Mouse (Mus musculus) left cerebral cortex, adult 8-10 months (tissue): Measurements from ENCODE around the gene Tspan9. TPM values are rescaled to one million over a fixed set of nuclear protein-coding genes. Genes with fewer than 3 reads are reported as not detected.

Source experiments
- DNase-seq, 2 experiments: peaks; one replicate each; pipeline ENCODE4 v3.0.0; 2022; ENCODE audit warnings: low spot score in 2 of 2
- total RNA-seq, 4 experiments: library from RNA; stranded (reverse); gene quantifications; 2 replicates each; pipeline ENCODE4 v1.2.4; 2022

The Tspan9 gene
- total RNA-seq, 4 experiments from 2014 or later = 45.6 to 54.7 (median 49.0) TPM

- no peak for DNase-seq
Measured at GRCm38 (mm10) chr6:128038568-128038967, 104.8 kb downstream of the Tspan9 start.

GRCm38 (mm10) chr6:128036597-128036996 is 106.8 kb downstream of the Tspan9 start:
- no peak for DNase-seq

DNA sequence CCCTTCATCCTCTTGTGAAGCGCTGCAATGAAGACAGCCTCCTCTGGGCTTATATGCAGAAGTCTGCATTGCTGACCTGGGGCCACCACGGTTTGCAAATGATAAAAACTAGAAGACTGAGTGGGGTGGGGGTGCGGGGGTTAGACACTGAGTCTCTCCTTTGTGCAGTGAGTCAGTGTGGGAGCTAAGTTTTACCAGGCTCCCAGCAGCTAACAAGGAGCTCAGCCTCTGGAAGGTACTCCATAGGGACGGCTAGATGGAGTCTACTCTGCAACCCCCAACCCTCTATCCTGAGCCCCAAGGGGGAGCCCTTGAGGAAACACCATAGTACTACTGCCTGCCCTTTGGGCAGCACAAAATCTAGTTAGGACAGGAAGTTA is 107.5 kb downstream of the Tspan9 start:
- DNase-seq = no peak

DNA sequence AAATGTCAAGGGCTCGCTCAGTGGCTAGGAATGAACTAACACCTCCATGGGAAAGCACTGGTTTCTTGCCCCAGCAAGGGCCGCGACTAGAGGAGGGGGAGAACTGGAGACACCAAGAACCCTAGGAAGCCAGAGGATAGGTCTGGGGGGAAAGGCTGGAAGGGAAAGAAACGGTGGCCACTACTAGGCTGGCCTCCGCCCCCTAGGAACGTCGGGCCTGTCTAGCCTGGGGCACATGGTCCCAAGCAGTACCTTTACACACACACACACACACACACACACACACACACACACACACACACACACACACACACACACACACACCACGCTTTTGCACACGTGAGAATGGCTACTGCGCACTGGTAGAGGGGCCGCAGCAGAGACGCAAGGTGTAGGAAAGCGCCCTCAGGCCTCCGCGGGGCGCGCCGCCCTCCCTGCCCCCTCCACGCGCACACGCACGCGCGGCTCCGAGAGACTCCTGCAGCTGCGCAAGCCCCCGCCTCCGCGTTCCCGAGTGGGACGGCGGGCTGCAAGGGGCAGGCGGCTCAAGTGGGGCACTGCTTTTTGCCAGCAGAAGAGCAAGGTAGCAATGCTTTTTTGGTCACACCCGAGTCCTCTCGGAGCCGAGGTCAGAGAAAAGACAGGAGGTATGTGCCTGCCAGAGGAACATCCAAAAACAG is 108.0 kb downstream of the Tspan9 start:
- DNase-seq = peak; percentile 59 to 65

DNA sequence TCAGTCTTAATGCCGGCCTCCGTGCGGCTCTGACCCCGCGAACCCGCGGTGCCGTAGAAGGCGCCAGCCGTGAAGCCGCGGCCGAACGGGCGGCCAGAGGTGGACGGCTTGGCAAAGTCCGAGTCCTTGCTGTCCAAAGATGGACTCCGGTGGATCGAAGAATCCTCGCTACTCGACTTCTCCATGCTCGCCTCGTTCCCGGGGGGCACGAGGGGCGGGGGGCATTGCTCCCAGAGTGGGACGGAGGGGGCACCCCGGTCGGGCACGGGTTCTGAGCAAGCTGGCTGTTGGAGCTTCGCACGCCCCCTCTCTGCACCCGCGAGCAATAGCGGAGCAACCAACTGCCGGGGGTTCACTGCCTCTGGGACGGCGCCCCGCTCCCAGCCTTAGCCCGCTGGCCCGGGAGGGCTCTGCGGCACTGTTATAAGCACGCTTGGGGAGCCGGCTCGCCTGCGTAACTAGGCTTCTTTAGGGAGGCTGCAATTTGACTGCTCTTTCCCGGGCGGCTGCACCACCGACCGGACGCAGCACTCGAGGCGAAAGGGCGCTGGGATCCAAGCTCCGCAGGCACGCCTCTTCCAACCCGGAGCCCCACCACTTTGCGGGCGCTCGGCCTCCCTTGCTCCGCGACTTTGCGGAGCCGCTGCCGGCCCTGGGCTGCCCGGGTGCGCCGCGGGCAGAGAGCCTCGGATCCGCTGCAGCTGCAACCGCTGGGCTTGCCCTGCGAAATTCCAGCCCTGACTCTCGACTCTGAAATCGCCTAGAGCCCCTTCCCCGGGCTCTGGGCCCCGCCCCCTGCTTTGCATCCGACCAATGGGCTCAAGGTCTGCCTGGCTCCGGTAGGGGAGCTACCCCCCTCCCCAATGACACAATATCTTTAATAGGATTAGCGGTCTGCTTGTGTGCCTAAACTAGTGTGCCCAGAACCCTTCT is 108.8 kb downstream of the Tspan9 start:
- DNase-seq = peak; percentile 37 to 46

DNA sequence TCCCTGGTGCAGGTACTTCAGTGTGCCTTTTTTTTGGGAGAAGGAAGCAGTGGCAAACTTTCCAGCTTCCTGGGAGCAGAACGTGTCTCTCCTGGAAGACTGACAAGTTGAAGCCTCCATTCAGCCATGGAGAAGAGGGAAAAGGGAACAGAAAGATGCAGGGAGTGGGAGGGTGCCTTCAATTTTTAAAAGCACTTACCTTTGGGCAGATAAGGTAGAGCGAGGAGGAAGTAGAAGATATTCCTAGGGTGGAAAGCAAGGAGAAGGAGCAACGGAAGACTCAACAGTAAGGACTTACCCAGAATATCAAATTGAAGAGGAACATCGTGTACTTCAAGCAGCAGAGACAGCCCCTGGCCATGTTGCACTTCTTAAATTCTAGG is 109.5 kb downstream of the Tspan9 start:
- no peak for DNase-seq

- DNase-seq = no peak
Measured at GRCm38 (mm10) chr6:128033172-128033867, 110.1 kb downstream of the Tspan9 start.

DNA sequence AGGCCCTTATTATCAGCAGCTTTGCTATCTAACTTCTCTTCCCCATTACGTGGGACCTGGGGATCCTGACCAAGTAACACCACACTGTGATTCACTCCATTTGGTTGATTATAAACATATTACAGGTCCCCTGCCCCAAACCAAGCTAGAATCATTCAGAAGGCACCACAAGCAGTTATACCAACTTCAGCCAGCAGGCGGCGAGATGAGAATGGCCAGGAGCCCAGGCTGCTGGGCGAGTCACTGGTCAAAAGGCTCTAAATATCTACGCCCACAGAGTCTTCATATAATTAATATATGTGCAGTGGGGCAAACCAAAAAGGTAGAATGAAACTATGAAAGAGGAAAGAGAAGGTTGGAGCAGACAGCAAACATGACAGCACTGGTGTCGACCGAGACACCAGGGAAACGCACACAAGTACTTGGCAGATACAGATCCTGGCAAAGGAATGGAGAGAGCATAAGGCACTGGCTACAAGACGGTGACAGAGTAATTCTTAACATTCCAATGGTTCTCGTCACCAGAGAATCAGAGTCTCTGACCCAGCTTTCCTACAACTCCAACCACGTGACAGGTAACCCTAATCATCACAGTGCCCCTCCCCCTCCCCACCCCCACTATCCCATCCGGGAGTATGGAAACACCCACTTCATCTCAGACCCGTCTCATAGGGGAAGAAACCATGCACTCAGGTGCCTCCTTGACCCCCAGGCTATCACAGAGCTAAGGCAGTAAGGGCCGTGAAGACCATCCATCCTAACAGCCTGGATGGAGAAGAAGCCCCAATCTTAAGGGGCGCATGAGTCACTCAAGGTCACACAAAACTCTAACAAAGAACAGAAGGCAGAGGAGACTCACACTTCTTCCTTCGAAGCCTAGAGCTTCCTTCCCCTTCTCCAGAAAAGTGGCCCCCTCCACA is 110.9 kb downstream of the Tspan9 start:
- peak in 1 of 2 experiments; percentile 87 for DNase-seq

- no peak for DNase-seq
Measured at GRCm38 (mm10) chr6:128031584-128031983, 111.8 kb downstream of the Tspan9 start.

- DNase-seq = no peak
Measured at GRCm38 (mm10) chr6:128031096-128031495, 112.3 kb downstream of the Tspan9 start.

GRCm38 (mm10) chr6:128030475-128030874 is 112.9 kb downstream of the Tspan9 start:
- no peak for DNase-seq

GRCm38 (mm10) chr6:128029517-128030348 is 113.7 kb downstream of the Tspan9 start:
- DNase-seq = no peak

DNA sequence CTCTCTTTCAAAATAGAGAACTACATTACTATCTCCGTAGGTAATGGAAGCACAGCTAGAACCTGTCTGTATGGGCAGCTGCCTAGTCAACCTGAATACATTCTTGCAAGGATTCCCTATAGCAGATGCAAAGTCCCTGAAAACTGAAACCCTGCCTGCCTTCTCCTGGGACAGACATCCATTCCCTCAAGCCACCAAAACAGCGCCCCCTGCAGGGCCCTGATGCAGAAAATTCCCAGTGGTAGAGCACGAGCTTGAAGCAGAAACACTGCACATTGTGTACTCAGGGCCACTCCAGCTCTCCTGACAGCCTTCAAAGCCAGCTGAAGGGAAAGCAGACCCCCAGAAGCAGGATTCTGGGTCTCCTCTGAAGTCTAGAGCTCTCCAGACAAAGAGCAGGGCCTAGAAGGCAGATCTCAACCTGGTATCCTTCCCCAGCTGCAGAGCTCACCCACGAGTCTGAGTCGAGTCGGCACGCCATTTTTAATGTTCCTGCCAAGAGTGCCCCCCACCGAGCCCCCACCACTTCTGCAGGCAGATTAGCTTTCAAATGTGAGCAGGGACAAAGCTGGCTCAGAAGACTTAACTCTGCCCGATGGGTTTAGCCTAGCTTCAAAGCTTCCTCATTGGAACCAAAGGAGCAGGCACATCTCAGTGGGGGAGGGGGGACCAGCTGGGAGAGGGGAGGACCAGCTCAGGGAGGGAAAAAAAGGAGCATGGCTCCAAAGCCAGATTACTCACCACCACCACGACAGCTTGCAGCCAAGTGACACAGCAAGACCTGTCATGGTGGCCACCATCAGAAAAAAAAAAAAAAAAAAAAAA is 115.1 kb downstream of the Tspan9 start:
- DNase-seq = no peak

DNA sequence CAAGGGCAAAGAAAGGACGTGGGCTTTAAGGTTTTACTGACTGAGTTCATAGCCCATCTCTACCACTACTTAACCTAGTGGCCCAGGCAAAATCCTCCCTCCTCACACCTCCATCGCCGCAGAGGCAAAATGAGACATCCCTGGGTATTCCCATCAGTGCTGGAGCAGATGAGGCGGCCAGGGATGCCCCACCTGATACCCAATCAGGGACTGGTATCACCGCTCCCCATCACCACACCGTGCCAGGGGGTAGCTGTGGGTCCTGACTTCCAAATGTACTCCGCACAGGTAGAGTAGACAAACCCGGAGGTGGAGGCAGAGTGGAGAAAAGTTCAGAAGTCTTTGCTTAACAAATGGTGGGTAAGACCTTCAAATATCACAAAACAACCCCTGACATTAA is 117.4 kb downstream of the Tspan9 start:
- no peak for DNase-seq

DNA sequence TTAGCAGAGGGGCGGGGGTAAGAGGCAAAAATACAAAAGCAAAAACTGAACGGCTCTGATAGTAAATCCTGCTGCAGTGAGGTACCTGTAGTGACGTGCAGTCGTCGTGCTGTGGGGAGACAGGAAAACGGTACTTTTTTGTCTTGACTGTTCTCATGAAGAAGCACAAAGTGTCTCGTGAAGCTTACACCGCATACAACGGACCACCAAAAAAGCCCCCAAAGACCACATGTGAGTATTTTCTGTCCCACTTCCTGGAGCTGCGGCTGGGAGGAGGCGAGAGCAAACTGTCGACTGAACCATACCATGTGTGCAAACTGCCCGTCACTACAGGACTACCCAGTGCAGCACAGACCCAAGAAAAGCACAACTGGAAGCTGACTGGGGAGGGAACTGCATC is 117.8 kb downstream of the Tspan9 start:
- no peak for DNase-seq

- DNase-seq = no peak
Measured at GRCm38 (mm10) chr6:128022207-128022606, 121.2 kb downstream of the Tspan9 start.

GRCm38 (mm10) chr6:128021931-128022202 is 121.5 kb downstream of the Tspan9 start:
- no peak for DNase-seq

DNA sequence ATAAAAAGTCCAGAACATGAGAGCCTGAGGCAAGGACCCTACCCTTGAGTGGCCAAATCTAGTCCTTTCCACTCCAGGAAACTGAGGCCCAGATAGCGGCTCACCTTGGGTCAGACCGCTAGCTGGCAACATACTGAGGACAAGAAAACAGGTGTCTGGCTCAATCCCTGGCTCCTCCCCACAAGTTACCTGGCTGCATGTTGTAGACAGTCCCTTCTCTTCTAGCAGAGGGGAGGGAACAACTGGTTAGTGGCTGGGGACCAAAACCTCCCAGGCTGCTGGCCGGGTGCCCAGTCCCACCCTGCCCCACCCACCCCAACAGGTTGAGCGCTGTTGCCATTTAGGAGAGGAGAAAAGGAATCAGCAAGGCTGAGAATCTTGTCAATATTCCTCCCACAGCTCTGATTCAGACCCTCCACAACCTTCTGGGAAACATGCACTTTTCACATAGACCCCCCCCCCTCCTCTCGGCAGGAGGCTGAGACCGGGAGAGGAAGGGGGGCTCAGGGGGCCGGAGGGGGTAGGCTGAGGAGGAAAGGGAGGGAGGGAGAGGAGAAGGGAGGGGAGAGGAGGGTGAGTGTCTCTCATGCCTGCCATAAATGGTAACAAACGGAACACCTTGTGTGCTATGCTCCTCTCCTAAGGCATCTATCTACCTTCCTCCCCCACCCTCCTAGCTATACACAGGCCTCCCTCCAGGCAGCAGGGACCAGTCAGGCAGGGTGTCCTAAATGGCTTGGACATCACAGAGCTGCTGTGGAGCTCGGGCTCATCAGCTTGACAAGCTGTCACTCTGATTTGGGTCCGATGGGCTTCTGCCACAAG is 122.1 kb downstream of the Tspan9 start:
- no peak for DNase-seq
